Mouse (Mus musculus) retina, postnatal 7 days (tissue): Measurements from ENCODE around the gene Hao1.

Source experiments
- DNase-seq: peaks from one replicate; pipeline ENCODE4 v3.0.0-alpha.2; 2012; ENCODE audit warnings: low read depth, low spot score

The Hao1 gene

GRCm38 (mm10) chr2:134554221-134554727 lies at the start of gene Hao1:
Hao1 (minus strand) TSS chr2:134554368.
- no peak for DNase-seq

DNA sequence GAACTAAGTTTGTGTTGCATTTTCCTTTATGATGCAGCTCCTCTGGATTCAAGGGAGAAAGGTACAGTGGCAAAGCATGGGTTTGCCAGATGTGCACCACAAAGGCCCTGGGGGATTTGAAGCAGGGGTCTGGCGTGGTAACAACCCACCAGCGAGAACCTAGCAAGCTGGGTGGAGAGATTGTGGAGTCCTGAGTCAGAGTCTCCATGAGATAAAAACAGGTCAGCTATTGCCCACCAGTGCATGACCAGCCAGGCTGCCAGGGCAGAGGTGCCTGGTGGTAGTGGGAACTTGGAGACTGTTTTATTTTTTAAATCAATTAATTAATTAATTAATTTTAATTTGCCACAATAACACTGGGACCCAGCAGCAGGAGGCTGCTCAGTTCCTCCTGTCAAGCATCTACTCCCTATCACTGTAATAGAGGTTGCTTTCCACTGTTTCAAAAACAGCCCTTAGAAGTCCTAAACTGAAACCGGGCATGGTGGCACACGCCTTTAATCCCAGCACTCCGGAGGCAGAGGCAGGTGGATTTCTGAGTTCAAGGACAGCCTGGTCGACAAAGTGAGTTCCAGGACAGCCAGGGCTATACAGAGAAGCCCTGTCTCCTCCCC lies 37.0 kb upstream of the Hao1 start:
- no peak for DNase-seq

- DNase-seq = no peak
These were observed 31.1 kb upstream of the Hao1 start for GRCm38 (mm10) chr2:134585243-134585642.

DNA sequence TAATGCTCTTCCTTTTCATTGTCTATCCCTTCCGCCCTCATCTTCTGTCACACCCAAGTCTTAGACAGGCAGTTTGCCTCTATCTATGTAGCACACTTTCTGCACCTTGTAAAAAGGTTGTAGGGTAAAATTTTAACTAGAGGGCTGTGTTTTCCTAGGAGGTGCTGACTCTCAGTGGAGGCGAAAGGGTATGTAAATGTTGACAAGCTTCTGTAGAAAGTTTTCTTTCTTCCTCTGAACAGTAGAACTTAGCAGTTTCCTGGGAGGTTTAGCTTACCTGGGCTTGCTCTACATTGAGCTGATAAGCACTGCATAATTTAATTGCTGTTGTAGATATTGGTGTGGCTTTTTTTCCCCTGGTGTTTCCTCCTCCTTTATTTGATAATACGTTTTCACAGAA lies 5.3 kb upstream of the Hao1 start:
- no peak for DNase-seq

DNA sequence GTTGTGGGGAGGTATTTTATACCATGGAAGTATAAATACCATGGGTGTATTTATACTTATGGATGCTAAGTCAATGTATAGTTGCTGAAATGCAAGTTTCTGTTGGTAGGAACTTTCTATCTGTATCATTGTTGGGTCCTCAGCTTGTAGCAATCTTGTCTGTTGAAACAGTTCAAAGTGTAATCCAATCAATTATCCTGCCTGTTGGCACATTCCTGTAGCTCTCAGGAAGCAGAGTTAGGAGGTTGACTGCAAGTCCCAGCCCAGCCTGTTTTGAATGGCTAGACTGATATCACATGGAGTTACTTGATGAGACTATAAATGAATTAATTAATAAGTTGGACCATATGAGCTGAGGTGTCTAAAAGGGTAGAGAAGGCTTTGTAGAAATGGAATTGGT lies 1.8 kb downstream of the Hao1 start:
- no peak for DNase-seq

- DNase-seq = peak; percentile 31
These were observed 4.4 kb downstream of the Hao1 start for GRCm38 (mm10) chr2:134549770-134550169.

DNA sequence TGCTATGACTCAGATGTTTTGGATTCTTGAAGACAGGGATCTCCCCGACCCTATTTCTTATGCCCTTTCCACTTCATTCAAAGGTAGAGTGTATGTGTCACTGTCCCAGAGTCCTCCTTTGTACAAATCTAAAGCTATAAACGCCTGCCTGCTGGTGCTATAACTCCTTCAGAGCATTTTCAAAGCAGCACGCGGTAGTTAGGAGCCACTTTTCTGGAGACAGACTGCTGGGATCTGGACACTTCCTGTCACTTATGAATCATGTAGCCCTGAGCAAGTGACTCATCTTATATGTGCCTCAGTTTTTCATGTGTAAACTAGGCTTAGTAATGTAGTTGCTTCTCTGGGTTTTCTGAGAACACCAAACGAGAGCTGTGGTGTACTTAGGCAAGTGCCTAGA lies 9.1 kb downstream of the Hao1 start:
- no peak for DNase-seq

GRCm38 (mm10) chr2:134544321-134545065 lies 9.7 kb downstream of the Hao1 start:
- DNase-seq = no peak

DNA sequence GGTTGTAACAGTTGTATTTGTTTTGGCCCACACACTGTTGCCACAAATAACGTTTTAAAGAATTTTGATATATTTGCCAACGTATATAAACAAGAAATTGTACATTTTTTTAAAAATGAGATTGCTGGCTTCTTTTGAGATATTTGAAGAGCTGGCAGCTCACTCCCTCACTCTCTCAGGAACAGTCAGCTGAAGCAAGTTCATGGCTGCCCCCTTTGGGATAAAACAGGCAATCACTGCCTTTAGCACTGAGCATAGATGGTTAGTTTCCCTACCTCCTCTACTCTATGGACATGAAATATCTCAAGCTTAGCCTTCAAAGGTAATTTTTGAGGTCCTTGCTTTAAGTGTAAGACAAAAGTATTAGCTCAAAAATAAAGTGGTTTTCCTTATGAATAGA lies 10.7 kb downstream of the Hao1 start:
- DNase-seq = no peak

DNA sequence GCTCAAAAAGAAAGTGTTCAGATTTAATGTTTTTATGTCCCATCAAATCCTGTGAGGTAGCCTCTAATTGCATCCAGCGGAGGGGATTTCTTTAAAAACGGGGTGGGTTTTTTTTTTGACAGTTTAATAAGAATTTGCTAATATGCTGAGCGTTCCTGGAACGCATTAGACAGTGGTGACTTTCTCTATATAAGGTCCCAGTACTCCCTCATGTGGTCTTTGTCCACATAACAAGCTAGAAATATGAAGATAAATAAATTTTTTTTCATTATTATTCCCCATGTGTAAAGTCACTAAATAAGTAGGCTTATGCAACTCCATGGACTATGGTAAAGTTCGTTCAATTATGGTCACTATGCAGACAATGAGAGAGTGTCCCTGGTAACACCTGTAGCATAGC lies 13.1 kb downstream of the Hao1 start:
- DNase-seq = no peak

DNA sequence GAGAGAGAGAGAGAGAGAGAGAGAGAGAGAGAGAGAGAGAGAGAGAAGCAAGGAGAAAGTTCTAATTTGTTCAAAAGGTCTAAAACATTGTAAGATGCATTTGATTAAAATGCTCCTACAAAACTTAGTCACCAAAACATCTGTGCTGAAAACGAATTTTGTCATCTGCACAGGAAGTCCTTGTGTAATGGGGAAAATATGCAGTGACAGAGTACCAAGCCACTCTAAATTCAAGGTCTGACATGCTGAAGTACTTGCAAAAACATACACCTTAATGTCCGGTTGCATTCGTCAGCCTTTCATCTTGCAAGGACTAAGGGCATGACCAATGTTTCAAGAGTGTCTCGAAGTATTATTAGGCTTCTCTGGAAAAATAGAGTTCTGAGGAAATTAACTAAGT lies 15.7 kb downstream of the Hao1 start:
- DNase-seq = no peak

GRCm38 (mm10) chr2:134528122-134528810 lies 25.9 kb downstream of the Hao1 start:
- DNase-seq = no peak

DNA sequence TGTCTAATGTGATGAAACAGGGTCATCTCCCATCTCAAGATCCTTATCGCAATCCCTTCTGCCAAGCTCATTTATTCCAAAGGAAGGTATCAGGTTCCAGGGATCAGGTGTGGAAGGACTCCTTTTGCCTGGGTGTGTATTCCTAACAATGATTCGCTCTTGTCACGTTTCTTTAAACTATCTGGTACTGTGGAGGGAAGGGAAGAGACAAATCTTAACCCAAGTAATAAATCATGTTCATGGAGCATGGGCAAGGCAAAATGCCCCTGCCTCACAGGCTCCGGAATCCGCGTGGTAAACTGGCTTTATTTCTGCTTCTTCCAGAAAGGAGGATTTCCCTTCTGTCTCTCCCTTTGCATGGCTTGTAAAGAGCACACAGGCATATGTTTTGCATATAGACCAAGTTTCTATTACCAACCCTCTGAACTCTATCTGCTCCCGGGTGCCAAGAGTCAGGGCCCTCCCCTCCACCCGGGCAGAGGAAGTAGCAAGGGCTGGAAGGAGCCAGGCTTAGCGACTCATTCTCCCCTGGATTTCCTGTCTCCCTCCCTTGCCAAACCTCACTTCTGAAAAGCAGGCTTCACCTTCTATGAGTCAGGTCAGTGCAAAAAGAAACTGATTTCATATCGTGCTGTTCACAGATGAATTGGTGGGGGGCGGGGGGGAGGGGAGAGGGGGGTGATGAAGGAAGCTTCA lies 26.6 kb downstream of the Hao1 start:
- no peak for DNase-seq

DNA sequence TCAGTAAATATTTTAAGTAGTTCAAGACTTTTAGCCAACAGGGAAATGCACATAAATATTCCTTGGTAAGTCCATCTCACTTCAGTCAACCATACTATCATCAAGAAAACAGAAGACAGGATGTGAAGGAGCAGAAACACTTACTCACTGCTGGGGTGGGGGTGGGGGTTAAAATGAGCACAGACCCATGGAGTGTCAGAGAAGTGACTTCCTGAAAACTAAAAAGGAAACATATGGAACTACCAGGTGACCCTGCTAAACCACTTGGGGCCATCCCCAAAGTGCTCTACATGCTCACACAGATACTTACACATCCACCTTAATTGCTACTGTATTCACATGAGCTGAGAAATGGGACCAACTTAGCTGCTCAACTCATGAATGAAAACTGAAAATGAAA lies 36.1 kb downstream of the Hao1 start:
- DNase-seq = no peak

DNA sequence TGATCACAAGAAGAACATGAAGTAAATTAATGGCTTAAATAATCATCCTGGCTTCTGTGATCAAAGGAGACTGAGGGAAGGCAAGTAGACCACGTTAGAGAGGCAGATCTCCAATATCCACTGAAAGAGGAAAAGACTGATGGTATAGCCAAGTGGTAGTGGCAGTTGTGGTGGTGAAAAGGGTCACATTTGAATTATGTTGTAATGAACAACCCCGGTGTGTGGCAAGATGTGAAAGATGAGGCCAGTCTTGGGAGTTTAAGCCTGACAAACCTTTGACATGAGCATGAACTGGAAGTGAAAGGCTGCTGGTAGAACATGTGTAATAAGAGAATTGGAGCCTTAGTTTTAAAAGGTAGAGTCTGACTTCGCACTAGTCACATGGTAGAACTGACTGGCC lies 54.4 kb downstream of the Hao1 start:
- no peak for DNase-seq

DNA sequence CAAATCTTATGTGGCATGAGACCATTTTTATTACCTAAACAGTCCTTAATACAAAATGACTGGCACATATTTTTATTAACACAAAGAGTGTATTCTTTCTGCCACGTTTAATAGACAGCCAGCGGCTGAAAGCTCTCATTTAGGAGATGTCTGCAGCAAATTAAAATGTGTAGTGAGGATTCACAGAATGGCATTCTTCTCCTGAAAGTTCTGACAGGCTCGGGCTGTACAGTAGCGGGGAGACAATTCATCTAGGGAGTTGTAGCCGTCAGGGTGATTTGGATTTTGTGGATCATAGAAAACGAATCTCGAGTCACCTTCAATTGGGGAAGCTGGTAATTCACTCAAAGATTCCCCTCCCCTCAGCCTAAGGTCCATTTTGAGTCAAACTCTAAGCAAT lies 55.7 kb downstream of the Hao1 start:
- no peak for DNase-seq

DNA sequence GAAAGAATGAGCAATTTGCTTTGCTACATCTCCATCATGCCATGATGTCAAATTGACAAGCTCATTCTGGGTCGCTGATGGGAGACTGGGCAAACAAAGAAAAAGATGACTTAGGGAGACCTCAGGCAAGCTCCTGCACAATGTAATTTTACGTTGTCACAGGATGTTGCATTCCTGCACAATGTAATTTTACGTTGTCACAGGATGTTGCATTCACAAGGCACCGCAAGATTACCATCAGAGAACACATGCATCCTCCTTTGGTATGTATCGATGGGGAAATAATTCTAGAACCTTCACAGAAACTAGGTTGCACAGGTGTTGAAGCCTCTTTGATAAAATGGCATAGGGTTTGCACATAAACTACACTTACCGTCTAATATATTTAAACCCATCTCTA lies 65.5 kb downstream of the Hao1 start:
- DNase-seq = no peak

- DNase-seq = no peak
These were observed 67.9 kb downstream of the Hao1 start for GRCm38 (mm10) chr2:134486055-134486834.

- DNase-seq = peak; percentile 9
These were observed 71.5 kb downstream of the Hao1 start for GRCm38 (mm10) chr2:134482683-134483082.

DNA sequence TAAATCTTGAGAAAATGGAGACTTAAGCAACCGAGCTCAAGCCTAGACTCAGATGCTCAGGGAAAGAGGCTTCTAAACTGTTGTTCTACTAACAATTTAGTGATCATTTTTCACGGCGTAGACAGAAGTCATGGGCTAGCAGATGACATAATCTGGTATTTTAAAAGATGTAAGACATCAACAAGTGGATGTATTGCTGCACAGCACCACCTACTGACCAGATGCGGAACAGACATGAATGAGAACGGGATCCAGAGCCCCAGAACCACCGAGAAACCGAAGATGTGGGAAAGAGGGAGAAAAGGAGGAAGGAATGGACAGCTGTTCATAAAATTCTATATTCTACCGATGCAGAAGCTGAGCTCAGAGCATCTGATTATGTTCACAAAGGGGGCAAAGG lies 72.4 kb downstream of the Hao1 start:
- peak; percentile 41 for DNase-seq

- DNase-seq = no peak
These were observed 73.0 kb downstream of the Hao1 start for GRCm38 (mm10) chr2:134481174-134481573.
